Mouse (Mus musculus): ENCODE data around the gene Gm28043.

DNA sequence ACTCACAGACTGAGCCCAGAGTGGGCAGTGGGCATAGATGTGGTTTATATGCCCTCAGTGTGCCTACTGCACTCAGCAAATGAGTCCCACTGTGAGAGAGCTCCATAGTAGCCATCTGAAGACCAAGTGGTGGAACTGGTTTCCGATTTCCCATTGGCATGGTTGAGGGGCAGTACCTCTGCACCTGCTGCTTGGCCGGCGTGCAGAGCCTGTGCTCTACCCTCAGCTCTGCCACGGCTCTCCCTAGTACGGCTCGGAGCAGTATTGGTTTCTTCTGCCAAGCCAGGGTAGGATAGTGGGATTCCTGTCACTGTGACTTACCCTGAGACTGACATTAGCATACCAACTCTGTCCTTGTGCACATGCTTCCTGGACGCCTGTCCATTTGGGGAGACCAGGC is 85.9 kb downstream of the Gm28043 start:
- no peak for TF ChIP-seq MAZ (IDR thresholded peaks at IDR 0.05; ENCODE audit: low read depth, low read length)
- no peak for TF ChIP-seq ZNF384 (IDR thresholded peaks at IDR 0.05; ENCODE audit: low read depth, low read length)
- TF ChIP-seq CTCF (conservative IDR thresholded peaks at IDR 0.05 in 1 of 2, IDR thresholded peaks at IDR 0.05 in 1 of 2; ENCODE audit: low read depth in 2 of 2, low read length in 2 of 2), result no peak
- no peak for TF ChIP-seq POLR2A (IDR thresholded peaks at IDR 0.05; ENCODE audit: low read depth, low read length)
